Mouse (Mus musculus): Measurements from ENCODE around the gene Pex13. TPM values are rescaled to one million over a fixed set of nuclear protein-coding genes. Genes with fewer than 3 reads are reported as not detected.

Pex13 gene
- 10 to 100 TPM; 26.0 to 30.3 TPM for total RNA-seq (2021)

- DNase-seq: peak; percentile 94
Observed at GRCm38 (mm10) chr11:23665798-23666501, at the start of gene Pex13. Gene Pex13, minus strand, starts transcription at chr11:23665959.

GRCm38 (mm10) chr11:23712299-23712698 is 46.5 kb upstream of the Pex13 start:
- no peak for DNase-seq

DNA sequence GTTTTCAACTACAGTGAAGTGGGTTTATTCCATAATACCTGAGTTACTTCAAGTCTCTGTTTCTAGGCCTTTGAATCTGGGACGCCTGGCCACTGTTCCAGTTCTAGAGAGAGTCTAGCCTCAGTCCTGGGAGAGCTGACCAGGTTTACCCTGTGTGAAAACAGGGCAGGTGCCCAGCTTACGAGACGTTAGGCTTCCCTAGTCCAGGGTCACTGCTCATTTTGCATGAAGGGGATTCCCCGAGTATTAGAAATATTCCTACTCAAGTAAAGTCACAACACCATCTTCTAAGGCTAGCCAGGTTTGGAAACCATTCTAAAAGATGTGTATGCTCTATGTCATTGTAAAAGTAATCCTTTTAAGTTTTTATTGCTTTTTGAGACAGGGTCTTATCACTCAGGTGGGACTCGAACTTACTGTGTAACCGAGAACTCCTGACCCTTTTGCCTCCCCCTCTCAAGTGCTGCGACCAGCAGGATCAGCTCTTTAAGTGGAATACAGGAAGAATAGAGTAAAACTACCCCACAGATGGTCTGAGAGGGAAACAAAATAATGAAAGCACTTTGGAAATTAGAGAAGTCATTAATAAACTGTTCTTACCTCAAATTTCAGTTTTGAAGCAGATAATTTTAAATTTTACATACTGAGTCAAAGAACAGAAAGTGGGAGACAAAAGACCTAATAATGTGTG is 39.0 kb upstream of the Pex13 start:
- no peak for DNase-seq

DNA sequence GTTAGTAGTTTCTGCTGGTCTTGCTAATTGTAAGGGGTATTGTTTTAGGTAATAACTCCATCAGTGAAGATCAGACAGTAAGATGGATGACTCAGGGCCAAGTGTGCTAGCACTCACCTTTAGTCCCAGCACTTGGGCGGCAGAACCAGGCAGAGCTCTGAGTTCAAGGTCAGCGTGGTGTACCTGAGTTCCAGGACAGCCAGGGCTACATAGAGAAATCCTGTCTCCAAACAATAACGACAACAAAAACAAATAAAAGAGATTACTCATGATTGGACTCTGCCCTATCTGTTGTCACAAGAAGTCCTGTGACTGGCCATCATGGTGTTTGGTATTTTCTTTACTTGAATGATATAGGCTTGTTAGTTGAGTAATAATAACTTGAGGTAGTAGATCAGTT is 36.1 kb upstream of the Pex13 start:
- DNase-seq: no peak

GRCm38 (mm10) chr11:23699414-23700095 is 33.8 kb upstream of the Pex13 start:
- DNase-seq: no peak

GRCm38 (mm10) chr11:23698526-23698925 is 32.8 kb upstream of the Pex13 start:
- DNase-seq: no peak

- no peak for DNase-seq
Observed at GRCm38 (mm10) chr11:23695847-23696246, 30.1 kb upstream of the Pex13 start.

DNA sequence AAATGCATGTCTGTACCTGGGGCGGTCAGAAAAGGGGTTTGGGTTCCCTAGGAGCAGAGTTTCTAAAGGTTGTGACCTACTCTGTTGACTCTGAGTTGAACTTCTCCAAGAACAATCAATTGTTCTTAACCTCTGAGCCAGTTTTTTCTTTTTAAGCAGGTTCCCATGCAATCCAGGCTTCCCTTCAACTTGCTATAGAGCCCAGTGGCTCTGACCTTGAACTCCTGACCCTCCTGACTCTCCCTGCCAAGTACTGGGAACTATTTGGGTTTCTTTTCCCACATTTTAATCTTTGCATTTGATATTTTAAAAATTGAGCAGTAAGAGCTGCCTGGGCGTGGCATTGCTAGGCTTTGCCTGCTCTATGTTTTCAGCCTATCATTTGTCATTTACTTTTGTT is 27.5 kb upstream of the Pex13 start:
- no peak for DNase-seq

GRCm38 (mm10) chr11:23688060-23688459 is 22.3 kb upstream of the Pex13 start:
- no peak for DNase-seq

DNA sequence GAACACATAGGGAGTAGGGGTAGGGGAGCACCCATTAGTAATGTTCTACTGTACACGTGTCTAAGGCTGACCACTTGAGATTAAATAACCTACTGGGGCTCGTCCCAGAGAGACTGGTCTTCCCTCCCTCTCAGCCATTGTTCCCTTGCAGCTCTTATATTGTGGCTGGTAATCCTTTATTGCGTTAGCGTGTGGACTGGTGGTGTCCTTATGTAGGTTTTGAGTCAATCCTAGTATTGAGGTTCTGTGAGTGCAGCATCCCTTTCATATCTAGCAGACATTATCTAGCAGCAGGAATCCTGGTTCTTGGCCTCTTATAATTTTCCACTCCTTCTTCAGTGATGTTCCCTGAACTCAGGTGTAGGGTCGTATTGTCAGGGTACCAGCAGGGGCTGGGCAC is 20.9 kb upstream of the Pex13 start:
- DNase-seq: no peak

GRCm38 (mm10) chr11:23682561-23682960 is 16.8 kb upstream of the Pex13 start:
- no peak for DNase-seq

DNA sequence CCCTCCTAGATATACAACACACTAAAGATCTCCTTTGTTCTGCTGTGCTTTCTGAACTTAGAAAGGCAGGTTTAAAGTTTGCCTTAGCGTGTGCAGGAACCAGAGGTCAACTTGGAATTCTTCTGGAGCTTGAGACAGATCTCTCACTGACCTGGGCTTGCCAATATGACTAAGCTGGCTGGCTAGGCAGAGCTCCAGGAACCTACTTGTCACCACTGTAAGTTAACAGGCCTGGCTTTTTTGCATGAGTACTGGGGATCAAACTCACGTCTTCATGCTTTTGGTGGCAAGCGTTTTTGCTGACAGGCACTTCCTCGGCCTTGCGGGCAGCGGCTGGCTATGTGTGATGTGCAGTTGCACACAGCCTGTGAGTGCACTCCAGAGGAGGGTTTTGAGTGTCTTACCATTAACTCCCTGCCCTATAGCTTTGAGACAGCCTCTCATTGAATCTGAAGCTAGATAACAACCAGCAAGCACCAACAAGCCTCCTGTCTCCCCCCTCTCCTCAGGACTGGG is 14.7 kb upstream of the Pex13 start:
- no peak for DNase-seq

DNA sequence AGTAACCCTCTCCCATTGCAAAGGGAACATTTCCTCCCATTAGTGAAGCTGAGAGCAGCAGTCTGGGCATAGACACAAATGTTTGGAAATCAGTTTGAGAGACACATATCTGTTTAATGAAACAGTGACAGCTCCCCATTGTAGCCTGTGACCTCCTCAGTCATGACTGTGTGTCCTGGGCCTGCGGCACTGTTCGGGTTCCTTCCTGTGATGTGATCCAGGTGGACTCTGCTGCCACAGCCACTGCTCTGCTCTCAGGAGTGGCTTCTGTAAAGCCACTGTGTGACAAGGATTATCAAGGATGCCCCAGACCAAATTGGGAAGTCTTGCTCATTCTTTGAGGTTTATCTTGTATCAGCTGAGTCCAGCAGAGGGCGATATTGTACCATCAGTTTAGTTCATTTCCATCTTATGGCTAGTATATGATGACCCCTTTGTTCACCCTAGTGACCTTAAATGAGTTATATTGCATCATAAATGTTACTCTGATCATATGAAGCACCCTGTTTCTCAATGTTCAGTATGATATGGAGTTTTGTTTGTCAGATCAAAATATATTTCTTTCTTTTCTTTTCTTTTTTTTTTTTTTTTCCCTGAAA is 13.4 kb upstream of the Pex13 start:
- DNase-seq: peak; percentile 65

- no peak for DNase-seq
Observed at GRCm38 (mm10) chr11:23676100-23676499, 10.3 kb upstream of the Pex13 start.

- no peak for DNase-seq
Observed at GRCm38 (mm10) chr11:23672256-23672749, 6.5 kb upstream of the Pex13 start.

DNA sequence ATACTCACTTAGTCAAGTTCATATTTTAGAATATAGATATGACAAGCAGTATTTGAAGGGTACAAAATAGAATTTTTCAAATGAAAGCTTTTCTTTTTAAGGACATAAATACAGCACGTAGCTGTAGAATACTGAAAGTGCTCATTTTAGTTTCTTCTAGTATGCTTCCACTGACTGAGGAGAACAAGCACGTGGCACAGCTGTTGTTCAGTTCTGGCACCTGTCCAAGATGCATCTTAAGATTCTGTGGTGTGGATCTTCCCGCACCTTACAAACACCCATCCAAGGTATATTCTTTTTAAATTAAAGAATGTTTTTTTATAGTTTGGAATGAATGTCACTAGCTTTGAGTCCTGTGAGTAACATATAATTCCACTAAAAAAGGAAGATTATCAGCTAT is 1.4 kb upstream of the Pex13 start:
- DNase-seq: no peak

DNA sequence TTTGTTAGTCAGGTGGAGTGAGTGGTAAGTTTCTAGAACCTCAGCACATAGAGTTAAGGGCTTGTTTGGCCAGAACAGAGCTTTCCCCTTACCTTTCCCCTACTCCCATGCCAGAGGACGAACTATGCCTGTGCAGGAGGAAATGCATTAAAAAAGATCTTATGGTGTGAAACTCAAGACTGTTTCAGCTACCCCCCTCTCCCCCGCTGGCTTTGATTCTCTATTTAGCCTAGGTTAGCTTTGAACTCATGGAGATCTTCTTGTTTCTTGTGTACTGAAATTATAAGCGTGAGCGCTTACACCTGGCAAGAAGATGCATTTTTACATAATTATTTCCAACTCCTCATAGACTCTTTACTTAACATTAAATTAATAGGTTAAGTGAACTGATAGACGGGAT is 767 bp upstream of the Pex13 start:
- DNase-seq: no peak

GRCm38 (mm10) chr11:23665311-23665786 is 410 bp downstream of the Pex13 start, which contains the start of gene Pus10:
Gene Pus10, plus strand, starts transcription at chr11:23665674.
- no peak for DNase-seq

- no peak for DNase-seq
Observed at GRCm38 (mm10) chr11:23664232-23664631, 1.5 kb downstream of the Pex13 start.

- DNase-seq: no peak
Observed at GRCm38 (mm10) chr11:23657791-23658190, 8.0 kb downstream of the Pex13 start.

DNA sequence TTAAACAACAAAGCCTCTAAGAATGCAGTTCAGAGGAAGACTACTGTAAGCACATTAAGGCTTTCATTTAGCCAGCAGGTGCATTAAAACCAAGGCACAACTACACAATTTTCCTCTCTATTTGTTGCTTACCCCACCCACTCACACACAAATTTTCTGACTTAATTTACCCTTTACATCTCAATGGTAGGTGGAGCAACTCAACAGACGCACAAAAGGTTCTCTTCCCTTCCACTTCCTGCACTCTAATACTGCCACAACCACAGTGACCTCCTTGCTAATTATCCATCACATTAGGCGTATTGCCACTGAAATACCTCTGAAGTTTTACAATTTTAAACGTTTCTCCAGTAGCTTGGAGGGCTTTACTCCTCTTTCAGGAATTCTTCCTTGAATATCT is 12.1 kb downstream of the Pex13 start:
- DNase-seq: no peak

- DNase-seq: no peak
Observed at GRCm38 (mm10) chr11:23647835-23648234, 17.9 kb downstream of the Pex13 start.

GRCm38 (mm10) chr11:23647431-23647830 is 18.3 kb downstream of the Pex13 start:
- DNase-seq: no peak

All from heart, postnatal 4 days (tissue).